ENCODE assay signal across 17 mouse cellular contexts in the genomic region with DNA sequence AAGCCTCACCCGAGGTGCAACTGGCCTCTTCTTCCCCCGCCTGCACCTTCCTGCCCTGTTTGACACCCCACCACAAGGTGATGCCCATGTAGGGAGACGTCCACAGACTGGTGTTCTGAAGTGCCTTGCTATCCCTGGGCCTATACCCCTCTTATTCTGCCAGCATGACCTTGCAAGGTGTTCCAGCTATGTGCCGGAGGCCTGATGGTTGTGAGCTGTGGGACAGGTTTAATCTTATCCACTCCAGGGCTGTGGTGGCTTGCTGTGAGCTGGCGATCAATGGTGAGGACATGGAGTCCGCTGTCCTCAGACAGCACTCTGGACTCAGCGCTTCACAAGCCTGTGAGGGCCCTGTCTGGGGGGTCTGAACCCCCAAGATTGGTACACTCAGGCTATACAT.
"Had no signal": no experiment of that assay in that cellular context is flagged by ENCODE, and none has a peak within 500 bp of the region (broad histone marks: within the 10 kb centered on the region; RNA-seq: fewer than 3 reads in every experiment).

No protein-coding gene starts in this region.

- H3K27ac ChIP-seq: liver, embryonic 12.5 days; liver, embryonic 15.5 days; lung, embryonic 15.5 days; midbrain, embryonic 15.5 days; stomach, postnatal 0 days had no signal

- H3K4me1 ChIP-seq: liver, embryonic 15.5 days had no signal

- DNase-seq: layer of hippocampus, postnatal 36 days; left cerebral cortex, postnatal 4 days; liver; lung, adult 18-20 months; lung, postnatal 10 days; lung, postnatal 36 days; right cerebral cortex, postnatal 4 days; thymus, adult 18-20 months; thymus, postnatal 36 days had no signal

- ATAC-seq: liver, embryonic 12.5 days; midbrain, embryonic 15.5 days had no signal

- H3K27me3 ChIP-seq: kidney, embryonic 15.5 days; liver, embryonic 12.5 days; liver, embryonic 15.5 days; lung, embryonic 15.5 days; midbrain, embryonic 12.5 days; midbrain, embryonic 15.5 days had no signal

- H3K9ac ChIP-seq: kidney, embryonic 15.5 days; liver, embryonic 12.5 days; liver, embryonic 15.5 days; lung, embryonic 15.5 days; midbrain, embryonic 12.5 days; midbrain, embryonic 15.5 days had no signal

- H3K9me3 ChIP-seq: kidney, embryonic 15.5 days; liver, embryonic 12.5 days; liver, embryonic 15.5 days; lung, embryonic 15.5 days; megakaryocyte, embryonic 14.5 days; midbrain, embryonic 12.5 days; midbrain, embryonic 15.5 days had no signal

- H3K36me3 ChIP-seq: kidney, embryonic 15.5 days; liver, embryonic 12.5 days; liver, embryonic 15.5 days; lung, embryonic 15.5 days; midbrain, embryonic 15.5 days had no signal

- H3K4me2 ChIP-seq: liver, embryonic 12.5 days; liver, embryonic 15.5 days; lung, embryonic 15.5 days; midbrain, embryonic 15.5 days had no signal

- H3K4me3 ChIP-seq: kidney, embryonic 15.5 days; liver, embryonic 12.5 days; liver, embryonic 15.5 days; lung, embryonic 15.5 days; megakaryocyte, embryonic 14.5 days; midbrain, embryonic 12.5 days; midbrain, embryonic 15.5 days had no signal
